Mouse (Mus musculus): ENCODE data around the gene Gm14391. TPM values are rescaled to one million over a fixed set of nuclear protein-coding genes. Genes with fewer than 3 reads are reported as not detected.

Gm14391 gene
- 14.0 TPM for total RNA-seq (2023)

GRCm38 (mm10) chr2:175206732-175207131 lies at the start of gene Gm14391:
Gene Gm14391, minus strand, starts transcription at chr2:175206917.

DNA sequence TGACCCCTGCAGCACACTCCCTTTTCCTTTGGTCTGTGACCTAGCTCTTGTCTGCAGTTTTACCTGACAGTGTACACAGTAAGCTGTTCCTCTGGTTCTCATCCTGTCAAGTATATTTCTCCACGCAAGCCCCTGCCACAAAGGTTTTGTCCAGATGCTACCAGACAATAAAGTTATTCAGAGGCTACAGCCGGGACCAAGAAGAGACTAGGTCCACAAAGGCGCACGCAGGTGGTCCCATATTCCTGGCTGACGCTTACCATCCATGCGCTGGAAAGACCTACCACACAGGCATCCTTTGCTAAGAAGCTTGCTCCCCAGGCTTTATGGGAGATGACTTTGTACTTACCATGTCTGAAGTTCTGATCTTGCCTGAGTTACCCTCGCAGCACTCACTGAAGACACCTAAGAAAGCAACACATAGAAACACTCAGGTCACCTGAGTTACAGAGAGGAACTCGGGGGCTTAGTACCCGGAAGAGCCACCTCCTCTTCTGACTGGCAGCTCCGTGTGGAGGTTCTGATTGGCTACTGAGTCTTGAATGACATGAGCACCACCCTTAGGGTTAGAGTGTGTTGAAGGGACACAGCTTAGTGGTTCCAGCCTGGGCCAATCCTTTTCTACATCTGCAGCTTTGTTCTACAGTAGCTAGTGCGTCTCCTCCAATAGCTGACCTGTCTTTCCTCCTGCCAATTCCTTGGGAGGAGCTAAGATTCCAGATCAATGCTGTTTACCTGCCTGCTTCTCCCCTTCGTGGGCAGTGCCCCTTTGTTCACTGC lies 31.1 kb downstream of the Gm14391 start, which contains the start of gene Gm14443:
TSS of gene Gm14443 (minus strand) at position 471 of the 780 bp plus-strand sequence.

GRCm38 (mm10) chr2:175141993-175142295 lies 64.8 kb downstream of the Gm14391 start, which contains the start of gene Gm14399:
Gene Gm14399, minus strand, starts transcription at chr2:175142012.

Other genes with a start within 250 kb of the Gm14391 start
- not detected for gene Gm14444, start 196.7 kb downstream of the Gm14391 start, total RNA-seq (2023)
- gene Gm14393, start 139.1 kb downstream of the Gm14391 start, total RNA-seq (2023), result not detected
- 3.0 TPM for gene Gm14399, start 64.9 kb downstream of the Gm14391 start, total RNA-seq (2023)
- not detected for gene Gm14443, start 31.0 kb downstream of the Gm14391 start, total RNA-seq (2023)
- 4.8 TPM for gene Gm14440, start 68.2 kb upstream of the Gm14391 start, total RNA-seq (2023)
- gene Gm4631, start 131.3 kb upstream of the Gm14391 start, total RNA-seq (2023), result 9.3 TPM
- gene Zfp968, start 165.5 kb upstream of the Gm14391 start, total RNA-seq (2023), result 1.6 TPM
- gene Gm4724, start 228.9 kb upstream of the Gm14391 start, total RNA-seq (2023), result 2.4 TPM